Mouse (Mus musculus) adrenal gland, postnatal 25 days (tissue): Measurements from ENCODE around the gene Crygc. TPM values are rescaled to one million over a fixed set of nuclear protein-coding genes. Genes with fewer than 3 reads are reported as not detected.
"Not testable (repeated sequence)": the region's sequence is repeated elsewhere in the genome, so short reads cannot be mapped to it uniquely, and the experiment has no call there.

Experiments
- DNase-seq: peaks from one replicate; pipeline ENCODE4 v3.0.0; 2021; ENCODE audit warnings: mixed read lengths
- total RNA-seq: library from RNA; stranded (reverse); gene quantifications from 2 replicates; pipeline ENCODE4 v1.2.3, GENCODE M21; 2021

The Crygc gene
- total RNA-seq, 1 experiment from 2014 or later, result not detected

DNA sequence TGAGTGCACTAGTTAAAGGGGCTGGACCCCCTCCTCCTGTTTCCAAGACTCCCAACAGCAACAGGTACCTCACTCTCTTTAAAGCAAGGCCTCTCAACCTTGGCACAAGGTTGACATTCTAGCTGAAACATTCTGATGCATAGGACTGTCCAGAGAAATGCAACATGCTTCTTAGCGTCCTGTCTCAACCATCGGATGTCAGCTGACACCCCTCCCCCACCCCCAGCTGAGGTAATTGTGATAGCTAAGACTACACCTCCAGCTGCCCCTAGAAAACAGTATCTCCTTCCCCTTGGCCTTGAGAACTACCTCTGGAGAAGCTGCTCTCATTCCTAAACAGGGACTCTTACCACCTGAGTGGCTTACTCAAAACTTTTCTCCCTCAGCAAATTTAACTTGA is 21.3 kb downstream of the Crygc start:
- DNase-seq, result no peak

DNA sequence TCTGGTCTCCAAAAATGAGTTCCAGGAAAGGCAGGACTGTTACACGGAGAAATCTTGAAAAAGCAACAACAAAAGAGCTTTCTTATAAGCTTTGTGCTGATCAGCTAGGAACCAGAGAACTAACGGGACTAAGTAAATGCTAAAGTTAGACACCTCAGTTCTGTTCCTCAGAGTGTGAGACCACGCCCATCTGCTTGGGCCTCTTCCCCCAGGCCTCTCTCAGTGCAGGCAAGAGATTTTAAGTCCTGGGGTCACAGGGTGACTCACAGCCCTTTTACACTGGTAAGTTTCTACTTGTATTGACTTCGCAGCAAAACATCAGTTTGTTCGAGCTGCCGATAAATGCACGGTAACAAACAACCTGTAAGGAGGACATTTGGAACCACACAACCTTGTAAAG is 21.8 kb downstream of the Crygc start:
- no peak for DNase-seq

DNA sequence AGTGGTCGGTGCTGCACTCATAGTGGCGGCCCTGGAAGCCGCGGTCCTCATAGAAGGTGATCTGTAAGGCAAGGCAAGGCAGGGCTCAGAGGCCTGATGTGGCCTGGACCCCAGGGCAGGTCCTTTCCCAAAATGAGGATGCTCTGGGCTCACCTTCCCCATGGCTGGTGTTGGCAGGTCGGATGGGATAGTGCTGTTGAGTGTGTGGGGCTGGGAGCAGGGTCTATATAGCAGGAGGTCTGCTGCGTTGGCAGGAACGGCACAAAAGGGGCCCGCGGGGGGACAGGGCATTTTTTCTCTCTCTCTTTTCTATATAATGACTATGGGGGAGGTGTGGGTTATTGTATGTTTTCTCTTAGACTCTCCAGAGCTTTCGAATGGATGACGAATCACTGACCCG is 22.5 kb downstream of the Crygc start, which contains the start of gene Cryge:
Cryge (minus strand) TSS at position 198 of the 400 bp plus-strand sequence.
- DNase-seq, result not testable (repeated sequence)

DNA sequence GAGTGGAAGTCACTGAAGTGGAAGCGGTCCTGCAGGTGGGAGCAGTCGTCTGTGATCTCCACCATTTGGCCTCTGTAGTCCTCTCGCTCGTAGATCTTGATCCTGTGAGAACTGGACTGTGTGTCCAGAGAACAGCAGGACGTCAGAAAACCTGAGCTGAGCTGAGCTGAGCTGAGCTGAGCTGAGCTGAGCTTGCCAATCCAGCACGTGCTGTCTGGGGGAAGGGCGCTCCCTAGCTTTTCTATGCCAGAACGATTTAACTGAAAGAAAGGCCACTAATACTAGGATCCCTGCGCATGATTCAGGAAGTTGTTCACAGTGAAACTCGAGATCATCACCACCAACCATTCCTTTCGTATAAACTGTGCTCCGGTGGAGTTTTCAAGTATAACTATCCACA is 24.7 kb downstream of the Crygc start:
- DNase-seq, result peak; percentile 67

DNA sequence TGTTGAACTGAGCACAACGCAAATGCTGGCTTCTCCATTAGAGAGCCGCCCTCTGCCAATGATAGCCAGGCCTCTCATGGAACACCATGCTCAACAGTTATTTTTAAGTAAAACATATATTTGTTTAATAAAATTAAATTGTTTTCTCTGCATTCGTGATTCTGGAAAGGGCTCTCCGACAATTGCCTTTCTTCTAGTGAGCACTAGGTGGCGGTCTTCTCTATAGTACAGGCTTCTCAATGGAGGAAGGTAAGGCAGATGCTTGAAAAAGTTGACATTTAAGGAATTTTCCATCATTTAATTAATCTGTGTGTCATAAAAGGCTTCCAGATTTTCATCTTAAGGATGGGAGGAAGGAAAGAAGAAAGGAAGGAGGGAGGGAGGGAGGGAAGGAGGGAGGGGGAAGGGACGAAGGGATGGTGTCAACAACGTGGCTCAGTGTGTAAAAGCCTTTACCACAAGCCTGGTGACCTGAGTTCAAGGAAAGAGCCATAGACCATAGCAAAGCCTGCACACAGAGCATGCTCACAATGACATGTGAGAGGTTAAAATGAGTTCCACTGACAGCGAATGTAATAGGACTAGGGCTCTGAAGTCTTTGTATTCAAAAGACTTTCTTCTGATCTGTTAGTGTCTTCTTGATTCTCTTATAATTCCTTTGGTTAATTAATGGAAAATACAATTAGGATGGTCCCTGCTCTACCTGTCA is 26.9 kb downstream of the Crygc start:
- DNase-seq, result no peak

DNA sequence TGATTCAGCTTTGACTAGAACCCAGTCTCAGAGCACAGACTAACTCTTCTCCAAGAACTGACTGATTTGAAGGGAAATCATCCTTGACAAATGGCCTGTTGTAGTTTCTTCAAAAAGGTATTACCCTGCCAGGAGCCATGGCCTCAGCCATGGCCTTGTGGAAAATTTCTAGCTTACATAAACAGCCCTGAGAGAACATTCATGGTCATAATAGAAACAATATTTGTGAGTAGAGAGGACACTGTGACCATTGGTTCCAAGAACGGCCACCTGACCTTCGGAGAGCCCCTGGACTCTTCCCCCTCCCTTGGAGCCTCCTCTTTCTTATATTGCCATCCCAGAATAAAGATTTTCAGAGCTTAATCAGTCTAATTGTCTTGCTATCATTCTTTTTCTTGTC is 30.1 kb downstream of the Crygc start:
- DNase-seq, result peak; percentile 29

DNA sequence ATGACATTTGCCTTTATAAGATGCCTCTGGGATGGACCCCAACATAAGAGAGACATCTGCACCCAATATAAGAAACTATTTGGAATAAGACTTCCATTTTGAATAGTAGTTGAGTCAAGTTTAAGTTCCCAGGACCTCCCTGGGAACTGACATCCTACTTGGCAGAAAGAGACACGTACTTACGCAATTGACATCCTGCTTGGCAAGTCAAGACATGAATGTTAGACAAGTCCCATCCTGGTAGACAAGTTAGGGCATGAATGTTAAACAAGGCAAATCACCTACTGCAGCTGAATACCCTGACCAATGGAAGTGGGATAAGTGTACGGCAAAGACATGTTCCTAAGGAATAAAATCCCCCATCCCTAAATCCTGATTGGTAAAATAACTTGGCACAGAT is 31.7 kb downstream of the Crygc start:
- no peak for DNase-seq

DNA sequence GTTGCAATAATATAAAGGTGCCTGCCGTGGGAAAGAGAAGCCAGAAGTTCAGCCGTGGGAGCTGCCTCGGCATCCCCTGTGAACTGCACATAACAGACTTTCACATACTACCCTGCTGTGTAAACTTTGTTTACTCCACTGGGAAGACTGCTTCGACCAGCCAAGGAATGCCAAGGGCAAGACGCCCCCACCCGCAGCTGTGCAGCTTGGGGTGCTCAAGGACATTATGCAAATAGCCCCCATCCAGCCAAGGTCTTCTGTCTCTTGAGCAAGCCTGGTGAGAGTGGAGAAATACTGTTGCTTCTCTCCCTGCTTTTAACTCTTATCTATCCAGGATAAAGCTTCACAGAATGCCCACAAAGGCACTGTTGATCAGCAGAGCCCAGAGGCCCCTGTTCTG is 32.7 kb downstream of the Crygc start:
- DNase-seq, result peak; percentile 73

DNA sequence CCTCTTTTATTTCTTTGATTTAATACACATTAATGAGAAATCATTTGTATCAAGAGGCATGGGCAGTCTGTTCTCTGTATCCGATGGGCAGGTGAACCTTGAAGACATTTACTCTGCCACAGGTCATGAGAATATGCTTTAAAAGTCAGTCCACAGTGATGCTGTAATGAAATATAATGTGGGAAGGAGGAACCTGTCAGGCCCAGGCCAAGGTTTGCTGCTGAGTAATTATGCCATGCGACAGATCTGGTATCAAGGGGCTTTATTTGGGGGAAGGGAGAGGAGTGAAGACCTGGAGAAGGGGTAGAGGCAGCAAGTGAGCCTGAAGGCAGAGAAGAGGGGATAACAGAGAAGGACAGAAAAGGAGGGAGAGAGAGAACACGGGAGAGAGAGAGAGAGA is 33.8 kb downstream of the Crygc start:
- no peak for DNase-seq

DNA sequence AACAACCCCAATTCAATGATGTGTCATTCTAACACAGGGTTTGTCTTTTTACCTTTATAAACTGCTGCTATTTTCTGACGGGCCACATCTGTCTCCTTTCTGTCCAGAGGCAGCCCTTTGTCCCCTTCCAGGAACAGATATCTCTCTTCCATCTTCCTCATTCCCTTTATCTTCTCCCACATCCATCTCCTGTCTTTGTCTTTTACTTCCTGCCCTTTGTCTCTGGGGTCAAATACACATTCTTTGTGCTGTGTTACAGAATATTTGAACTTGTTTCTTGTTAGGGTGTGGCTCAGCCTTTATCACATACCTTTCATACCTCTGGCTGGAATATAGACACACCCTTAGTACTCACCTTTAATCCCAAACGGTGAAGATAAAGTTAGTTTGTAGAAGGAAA is 35.9 kb downstream of the Crygc start:
- no peak for DNase-seq

DNA sequence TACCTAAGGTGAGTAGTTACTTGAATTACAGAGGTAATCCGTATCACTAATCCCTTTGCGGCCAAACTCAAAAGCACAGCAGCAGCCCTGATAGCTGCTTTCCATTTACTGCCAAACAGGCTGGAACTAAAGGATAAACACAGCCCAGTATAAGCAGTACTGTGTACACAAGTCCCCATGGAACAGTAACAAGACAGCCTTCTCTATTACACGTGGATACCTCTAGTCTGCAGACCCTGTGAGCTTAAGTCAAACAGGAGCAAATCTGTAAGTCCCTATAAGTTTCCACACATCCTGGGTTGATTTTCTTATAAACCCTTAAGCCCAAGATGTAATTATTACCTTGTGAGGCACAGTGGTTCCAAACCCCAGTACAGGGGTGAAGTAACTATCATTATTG is 38.0 kb downstream of the Crygc start:
- no peak for DNase-seq

DNA sequence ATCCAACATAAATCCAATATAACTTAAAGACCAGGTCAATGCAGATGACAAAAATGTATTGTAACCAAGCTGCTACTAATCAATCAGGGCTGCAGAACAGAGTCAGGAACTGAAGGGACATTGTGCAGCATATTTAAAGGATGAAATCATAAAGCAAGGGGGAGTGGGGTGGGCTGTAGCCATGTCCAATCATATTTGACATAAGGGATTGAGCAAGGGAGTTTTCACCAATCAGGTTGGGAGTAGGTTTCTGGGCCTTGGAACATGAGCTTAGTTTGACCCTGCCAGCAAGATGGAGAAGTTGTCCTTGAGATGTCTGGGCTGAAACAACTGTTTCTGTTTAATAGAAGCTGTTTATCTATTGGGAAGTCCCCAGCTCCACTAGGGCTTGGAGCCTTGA is 40.8 kb downstream of the Crygc start, which contains the start of gene Akr1cl:
Akr1cl (minus strand) TSS at position 119 of the 400 bp plus-strand sequence.
- peak; percentile 20 for DNase-seq

DNA sequence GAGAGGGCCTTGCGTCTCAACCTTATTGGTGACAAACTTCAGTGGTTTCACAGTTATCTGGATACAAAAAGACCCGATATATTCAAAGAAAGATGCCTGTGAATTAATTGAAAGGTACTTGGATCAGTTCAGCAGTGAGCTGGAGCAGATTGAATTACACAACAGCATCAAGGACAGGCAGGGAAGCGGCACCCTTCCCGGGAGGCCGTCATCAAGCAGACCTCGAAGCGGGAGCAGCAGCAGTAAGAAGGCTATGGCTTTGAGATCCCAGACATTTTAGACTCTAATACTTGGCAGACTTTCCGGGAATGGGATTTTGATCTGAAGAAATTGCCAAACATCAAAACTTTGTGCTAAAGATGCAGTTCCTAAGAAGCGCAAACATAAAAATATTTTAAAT is 45.3 kb downstream of the Crygc start:
- peak; percentile 34 for DNase-seq

Other genes starting within 250 kb of the Crygc start
- gene Plekhm3, start 116.9 kb downstream of the Crygc start, total RNA-seq, result 20.7 and 23.6 TPM in 2 replicates
- 1,366 and 2,446 TPM in 2 replicates for gene Akr1cl, start 40.9 kb downstream of the Crygc start, total RNA-seq
- 0.49 TPM in 1 of 2 replicates, not detected in the other for gene Cryge, start 22.5 kb downstream of the Crygc start, total RNA-seq
- not detected in 2 replicates for gene Crygd, start 10.2 kb downstream of the Crygc start, total RNA-seq
- not detected in 2 replicates for gene Crygb, start 8.6 kb upstream of the Crygc start, total RNA-seq
- gene Cryga, start 29.7 kb upstream of the Crygc start, total RNA-seq, result not detected in 2 replicates
- not detected in 2 replicates for gene Gm28845, start 45.9 kb upstream of the Crygc start, total RNA-seq
- not detected in 2 replicates for gene D630023F18Rik, start 49.5 kb upstream of the Crygc start, total RNA-seq
- 698 and 945 TPM in 2 replicates for gene Idh1, start 112.8 kb upstream of the Crygc start, total RNA-seq
- gene Pikfyve, start 113.0 kb upstream of the Crygc start, total RNA-seq, result 33.8 and 36.8 TPM in 2 replicates
- gene Pth2r, start 208.4 kb upstream of the Crygc start, total RNA-seq, result not detected in 2 replicates